Mouse (Mus musculus) CD4-positive, CD25-positive, alpha-beta regulatory T cell, adult 4 months (primary cell): ENCODE measurements around the gene Wipi2. TPM values are rescaled to one million over a fixed set of nuclear protein-coding genes. Genes with fewer than 3 reads are reported as not detected.

Experiments
- ATAC-seq: one replicate; pipeline ENCODE4 v1.8.0; 2017
- polyA plus RNA-seq, 2 experiments: library from polyadenylated mRNA; unstranded; fragments of 100-300 nt; shearing (Covaris generic); gene quantifications; one replicate each; pipeline ENCODE4 v1.2.1; 2017

Wipi2 gene
- polyA plus RNA-seq, 2 experiments from 2014 or later = 17.2 to 20.1 TPM

DNA sequence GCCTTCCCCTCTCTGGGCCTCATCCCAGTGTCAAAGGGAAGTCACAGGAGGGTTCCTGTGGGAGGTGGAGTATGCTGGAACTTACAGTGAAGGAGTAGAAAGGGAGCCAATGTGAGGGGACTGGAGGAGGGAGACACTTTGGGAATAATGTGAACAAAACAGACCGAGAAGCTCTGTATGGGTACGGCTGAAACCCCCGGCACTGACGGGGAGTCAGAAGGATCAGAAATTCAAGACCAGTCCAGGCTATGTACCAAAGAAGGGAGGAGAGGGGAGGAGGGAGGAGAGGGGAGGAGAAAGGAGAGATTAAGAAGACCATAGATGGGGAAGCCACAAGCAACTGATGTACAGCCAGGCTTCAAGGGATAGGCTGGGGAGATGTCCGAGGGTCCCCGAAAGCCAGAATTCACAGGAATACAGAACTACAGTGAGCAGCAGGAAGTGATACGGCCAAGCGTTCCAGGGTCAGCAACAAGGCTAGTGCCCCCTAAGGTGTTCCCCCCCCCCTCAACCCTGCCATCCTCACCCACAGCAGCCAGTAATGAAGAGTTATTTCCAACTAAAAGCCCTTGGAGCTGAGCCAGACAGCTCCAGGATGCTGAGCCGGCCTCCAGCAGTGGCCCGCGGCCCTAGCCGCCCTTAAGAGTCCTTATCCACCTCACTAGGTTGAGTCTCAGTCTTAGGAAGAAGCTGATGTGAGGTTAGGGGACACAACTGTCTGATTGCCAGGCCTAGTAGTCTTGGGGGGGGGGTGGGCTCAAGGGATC, 65.7 kb downstream of the Wipi2 start:
- no peak for ATAC-seq

DNA sequence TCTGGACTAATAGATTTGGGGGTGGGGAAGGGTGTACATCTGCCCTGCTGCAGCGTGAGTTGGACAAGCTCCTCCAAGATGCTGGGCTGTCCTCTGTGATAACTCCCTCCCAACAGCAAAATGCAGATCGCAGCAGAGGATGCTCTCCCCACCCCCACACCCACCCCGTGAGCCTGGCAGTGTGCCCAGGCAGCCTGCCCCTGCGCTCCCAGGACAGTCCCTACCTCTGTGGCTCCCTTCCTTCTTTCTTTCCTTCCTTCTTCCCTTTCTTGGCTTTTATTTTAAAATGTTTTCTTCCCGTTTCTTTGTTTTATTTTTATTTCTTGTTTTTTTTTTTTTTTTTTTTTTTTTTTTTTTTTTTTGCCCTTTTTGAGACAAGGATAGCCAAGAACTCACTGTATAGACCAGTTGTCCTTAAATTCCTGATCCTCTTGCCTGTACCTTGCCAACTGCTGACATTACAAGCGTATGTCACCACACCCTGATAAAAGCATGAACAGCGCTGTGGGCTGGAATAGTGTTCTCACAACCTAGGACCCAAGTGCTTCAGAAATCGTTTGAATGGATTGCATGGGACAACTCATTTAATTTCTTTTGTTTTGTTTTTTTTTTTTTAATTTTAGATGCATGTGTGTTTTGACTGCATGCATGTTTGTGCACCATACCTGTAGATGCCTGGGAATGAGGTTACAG, 66.4 kb downstream of the Wipi2 start:
- no peak for ATAC-seq

DNA sequence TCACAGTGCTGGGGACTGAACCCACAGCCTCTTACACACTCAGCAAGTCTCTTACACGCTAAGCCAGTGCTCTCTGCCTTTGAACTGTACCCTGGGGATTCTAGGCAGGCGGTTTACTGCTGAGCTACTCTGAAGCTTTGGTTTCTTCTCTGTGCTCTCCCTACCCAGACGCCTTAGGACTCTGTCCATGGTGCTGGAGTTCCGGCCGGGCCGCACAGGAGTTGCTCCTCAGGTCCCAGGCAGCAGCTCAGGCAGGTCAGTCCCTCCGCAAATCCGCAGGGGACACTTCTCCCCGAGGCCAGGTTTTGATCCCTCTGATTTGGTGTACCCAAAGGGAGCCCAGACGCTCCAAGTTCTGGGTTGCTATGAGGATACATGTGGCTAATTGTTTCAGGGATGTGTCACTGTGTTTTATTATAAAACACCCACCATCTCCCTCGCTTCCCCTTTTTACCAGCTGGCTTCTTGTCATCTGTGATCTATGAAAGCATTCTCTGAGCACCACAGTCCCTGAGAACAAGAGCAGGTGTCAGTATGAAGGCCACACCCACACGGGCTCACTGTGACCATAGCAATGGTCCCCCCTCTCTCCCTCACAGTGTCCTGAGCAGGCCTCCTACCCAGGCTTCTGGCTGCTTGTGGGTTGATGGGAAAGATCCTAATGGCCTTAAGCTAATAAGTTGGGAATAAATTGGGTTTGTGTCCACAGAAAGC, 67.3 kb downstream of the Wipi2 start:
- no peak for ATAC-seq

DNA sequence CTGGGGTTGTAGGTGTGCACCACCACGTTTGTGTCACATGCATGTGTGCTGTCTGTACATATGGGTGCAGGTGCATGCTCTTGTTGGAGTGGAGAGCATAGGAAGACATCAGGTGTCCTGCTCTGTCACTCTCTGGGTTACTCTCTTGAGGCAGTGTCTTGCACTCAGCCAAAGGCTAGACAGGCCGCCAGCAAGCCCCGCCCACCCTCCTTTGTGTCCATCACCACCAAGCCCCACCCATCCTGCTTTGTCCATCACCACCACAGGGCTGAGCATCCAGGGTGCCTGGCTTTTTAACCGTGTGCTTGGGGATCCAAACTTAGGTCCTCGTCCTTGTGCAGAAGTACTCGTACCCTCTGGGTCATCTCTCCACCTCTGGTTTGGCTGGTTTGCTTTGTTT, 68.8 kb downstream of the Wipi2 start:
- ATAC-seq = no peak

DNA sequence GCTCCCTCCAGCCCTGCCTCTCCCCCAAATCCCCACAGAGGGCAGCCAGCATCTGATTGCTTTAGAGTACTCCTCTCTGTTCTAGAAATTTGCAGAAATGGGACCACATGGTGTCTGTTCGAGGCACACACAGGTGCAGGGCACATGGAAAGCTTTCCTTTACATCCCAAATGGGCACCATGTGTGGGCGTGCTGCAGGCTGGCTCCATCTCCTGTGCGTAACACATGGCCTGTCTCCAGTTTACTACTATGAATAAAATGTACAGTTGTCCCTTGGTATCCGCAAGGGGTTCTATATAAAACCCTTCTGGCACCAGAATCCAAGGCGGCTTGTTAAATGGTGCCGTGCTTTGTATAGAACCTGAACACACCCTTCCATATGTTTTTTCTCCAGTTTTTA, 69.4 kb downstream of the Wipi2 start:
- ATAC-seq = no peak

DNA sequence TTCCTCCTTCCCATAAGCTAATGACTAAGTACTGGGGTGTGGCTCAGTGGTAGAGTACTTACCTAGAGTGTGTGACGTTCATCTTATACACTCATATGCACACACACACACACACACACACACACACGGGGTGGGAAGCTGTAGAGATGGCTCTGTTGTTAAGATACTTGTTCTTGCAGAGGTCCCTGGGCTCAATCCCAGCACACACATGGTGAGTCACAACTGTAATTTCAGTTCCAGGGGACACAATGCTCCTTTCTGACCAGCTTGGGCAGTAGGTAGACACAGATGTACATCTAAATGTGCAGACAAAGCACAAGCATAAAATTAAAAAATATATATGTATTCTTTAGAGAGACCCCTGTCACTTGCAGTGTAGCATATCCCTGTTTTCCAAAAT, 70.2 kb downstream of the Wipi2 start:
- ATAC-seq = no peak

DNA sequence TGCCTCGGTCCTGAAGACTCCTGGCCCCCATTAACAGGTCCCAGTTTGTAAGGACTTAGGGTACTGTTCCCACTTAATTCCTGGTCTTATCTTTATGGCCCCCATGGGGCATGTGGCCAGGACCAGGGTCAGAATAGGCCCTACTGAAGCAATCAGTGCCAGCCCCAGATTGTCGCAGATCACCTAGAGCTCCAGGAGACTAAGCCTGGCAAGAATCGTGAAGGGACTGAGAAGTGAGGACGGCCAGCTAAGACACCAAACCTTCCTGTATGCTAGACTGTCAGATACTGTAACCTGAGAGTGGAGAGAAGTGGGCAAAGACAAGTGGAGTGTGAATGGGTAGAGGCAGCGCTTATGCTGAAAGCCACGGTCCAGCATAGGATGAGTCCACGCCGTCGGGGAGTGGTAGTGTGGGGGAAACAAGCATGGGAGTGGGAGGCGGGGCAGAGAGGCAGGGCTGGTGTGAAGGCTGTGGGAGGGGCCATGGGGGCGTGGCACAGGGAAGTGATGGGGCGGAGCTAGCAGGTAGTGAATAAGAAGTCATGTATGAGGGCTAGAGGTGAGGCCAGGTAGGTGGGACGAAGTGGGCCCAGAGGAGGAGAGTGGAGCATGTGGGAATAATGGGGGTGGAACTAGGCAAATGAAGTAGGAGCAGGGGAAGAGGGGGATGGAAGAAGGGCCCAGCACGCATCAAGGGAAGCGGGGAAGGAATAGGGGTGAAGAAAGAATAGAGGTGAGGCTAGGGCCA, 73.5 kb downstream of the Wipi2 start:
- ATAC-seq = no peak

DNA sequence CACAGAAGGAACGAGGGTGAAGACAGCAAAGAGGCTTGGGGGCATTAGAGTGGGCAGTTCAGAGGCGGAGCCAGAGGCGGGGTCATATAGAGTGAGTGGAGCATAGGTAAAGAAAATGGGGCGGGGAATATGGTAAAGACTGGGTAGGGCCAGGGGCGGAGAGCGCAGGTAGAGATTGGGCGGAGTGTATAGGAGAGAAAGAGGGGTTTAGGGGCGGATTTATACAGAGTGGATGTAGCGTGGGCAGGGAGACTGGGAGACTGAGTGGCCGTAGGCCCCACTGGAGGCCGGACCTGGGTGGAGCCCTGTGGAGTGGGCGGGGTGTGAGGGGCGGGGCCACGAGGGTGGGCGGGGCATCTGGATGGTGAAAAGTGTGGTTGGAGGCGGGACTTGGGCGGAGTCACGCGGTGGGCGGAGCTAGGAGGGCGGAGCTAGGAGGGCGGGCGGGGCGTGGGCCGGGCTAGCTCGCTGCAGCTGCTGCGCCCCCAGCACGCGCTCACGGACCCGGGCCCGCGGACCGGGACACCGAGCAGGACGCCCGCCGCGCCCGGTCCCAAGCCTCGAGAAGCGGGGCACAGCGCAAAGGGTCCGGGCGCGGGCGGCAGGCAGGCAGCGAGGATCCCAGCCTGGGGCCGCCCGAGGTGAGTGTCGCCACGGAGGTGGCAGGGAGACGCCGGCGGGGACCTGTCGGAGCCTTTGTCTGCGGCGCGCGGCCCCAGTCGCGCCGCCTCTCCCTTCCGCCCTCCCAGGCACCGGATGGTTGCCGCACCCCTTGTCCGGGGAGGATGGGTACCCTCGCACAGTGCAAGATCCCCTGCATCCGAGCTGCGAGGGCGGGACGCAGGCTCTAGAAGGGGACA, 74.4 kb downstream of the Wipi2 start:
- peak; percentile 53 for ATAC-seq

DNA sequence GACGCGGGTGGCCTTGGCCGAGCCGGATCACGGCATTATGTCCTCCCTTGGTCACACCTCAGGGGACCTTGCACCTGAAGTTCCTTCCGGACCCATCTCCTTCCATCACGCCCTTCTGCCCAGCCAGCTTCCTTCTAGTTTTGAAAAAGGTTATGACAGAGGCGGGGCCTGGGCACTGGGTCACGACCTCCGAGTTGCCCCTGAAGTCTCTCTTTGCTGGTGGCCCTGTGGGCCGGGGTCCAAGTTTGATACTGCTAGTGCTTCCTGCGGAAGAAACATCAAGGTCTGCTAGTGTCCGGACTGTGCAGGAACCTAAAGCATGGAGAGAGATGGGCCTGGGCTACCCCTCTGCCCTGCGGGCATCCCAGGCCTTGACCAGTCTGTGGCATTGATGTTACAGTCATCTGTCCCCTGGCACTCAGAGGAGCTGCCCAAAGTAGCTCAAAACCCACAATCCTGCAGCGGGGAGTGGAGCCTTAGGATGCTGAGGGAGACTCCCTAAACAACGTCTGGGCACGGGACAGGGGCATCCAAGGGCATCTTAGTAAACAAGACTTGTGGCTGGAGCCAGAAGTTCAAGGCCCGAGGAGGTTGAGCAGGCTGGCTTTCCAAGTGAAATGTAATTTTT, 75.1 kb downstream of the Wipi2 start:
- no peak for ATAC-seq

DNA sequence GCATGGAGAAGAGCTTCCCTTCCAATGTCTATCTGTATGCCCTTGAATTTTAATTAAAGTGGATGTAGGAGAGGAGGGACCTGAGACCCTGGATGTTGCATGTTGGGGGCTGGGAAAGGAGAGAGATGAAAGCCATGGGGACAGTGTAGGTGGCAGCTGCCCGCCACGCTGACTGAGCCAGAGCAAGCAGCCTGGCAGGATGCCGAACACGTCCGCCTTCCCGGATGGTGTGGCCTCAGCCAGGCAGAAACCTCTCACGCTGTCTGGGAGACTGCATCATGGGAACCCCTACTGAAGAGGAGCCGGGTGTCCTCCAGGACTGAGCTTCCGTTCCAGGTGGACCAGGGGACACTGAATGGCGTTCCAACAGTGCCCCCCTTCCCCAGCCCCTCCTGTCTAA, 76.1 kb downstream of the Wipi2 start:
- no peak for ATAC-seq

DNA sequence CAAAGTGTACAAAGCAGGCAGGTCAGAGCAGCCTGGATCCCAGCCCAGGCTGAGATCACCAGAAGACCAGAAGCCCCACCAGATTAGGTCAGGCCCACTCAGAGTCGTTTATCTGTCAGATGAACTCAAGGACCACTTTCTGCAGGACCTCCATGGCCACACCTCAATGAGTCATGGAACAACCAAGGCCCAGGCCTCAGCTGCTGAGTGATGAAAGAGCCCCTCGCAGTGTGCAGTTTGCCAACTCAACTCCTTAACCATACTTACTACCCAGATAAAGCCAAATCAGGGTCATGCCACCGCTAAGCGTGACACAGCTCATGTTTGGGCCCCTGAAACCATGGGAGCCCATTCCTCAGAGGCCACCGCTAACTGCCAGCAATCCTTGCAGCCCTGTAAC, 80.2 kb downstream of the Wipi2 start:
- no peak for ATAC-seq

DNA sequence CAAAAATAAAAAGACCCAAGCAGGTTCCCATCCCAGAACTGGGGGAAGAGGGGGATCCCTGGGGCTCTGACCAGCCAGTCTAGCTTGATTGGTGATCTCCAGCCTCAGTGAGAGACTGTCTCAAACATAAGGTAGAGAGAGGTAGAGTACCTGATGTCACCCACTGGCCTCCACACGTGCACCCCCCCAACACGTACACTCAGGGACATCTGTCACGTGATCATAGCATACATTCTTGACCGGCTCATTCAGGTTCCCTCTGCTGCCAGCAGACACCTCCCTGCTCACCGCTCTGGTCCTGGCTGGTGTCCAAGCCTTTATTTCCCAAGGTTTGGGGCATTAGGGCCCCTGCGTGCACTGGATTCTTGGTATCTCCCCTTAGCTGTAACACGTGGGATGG, 81.9 kb downstream of the Wipi2 start:
- ATAC-seq = no peak

DNA sequence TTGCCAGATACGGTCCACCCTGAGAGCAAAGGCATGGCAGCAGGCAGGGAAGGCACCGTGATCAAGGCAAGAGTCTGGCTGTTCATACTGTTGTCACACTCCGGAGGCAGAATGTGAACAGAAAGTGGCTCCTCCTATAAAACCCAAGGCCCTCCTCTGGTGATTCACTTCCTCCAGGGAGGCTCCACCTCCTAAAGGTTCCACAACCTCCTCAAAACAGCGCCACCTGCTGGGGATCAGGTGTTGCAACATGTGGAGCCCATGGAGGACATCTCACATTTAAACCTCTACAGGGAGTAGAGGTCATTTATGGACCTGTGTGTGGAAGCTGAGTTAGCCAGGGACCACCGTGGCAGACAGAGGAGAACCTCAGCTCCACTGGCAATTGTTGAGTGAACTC, 84.9 kb downstream of the Wipi2 start:
- ATAC-seq = no peak

DNA sequence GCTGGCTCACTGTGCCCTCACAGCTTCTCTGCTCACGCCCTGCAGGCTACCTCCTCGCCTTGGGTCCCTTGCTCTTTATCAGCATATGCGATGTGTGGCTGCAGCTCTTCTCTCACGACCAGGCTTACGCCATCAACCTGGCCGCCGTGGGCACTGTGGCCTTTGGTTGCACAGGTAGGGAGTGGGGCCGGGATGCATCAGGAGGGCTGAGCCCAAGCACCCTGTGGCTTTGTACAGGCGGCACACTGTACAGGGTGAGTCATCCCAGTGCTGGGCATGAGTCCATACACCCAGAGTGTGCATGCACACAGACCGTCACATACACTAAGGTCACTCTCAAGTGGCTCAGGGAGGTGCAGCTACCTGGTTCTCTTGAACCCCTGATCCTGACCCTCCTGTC, 86.5 kb downstream of the Wipi2 start:
- ATAC-seq = no peak

DNA sequence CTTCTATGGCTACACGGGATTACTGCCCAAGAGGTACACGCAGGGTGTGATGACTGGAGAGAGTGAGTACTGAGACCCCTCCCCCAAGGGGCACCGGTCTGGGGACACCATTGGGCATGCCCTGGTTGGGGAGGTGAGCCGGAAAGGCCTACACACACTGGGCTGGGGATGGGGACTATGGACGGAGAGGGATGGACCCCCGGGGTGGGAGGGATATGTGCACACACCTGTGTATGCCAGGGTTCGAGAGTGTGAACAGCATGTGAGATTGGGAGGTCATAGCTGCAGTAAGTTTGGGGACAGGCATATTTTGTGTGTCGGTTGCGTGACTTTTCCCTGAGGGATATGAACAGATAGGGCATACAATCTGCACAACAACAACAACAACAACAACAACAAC, 87.6 kb downstream of the Wipi2 start:
- ATAC-seq = no peak

DNA sequence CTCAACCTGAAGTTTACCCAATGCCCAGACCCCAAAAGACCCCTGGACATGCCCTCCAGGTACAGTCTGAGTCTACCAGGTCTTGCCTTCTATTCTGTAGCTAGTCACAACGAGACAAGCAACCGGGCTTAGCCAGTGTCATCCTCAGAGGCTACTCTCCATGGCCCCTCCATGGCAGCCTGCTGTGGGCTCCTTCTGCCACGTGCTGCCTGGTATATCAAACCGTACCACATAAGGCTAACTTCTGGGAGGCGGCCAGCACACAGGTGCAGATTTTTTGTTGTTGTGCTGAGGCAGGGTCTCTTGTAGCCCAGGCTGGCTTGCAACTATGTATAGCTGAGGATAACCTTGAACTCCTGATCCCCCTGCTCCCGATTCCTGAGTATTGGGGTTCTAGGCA, 88.6 kb downstream of the Wipi2 start:
- ATAC-seq = no peak

DNA sequence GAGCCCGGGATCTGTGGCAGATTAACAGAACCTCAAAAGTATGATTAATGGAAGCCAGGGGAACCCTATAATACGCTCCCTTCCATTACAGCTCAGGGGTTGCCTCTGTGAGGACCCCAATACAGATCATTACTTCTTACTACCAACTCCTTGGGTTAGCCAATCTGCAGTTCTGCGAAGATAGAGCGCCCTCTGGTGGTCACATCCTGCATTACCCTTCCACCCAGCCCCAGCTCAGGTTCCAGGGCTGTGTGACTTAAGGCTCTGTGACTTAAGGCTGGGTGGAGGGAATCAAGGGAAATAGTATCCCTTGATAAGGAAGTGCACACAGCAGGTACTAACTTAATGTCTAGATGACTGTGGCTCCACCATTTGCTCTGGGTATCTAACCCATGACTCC, 90.5 kb downstream of the Wipi2 start:
- ATAC-seq = no peak

DNA sequence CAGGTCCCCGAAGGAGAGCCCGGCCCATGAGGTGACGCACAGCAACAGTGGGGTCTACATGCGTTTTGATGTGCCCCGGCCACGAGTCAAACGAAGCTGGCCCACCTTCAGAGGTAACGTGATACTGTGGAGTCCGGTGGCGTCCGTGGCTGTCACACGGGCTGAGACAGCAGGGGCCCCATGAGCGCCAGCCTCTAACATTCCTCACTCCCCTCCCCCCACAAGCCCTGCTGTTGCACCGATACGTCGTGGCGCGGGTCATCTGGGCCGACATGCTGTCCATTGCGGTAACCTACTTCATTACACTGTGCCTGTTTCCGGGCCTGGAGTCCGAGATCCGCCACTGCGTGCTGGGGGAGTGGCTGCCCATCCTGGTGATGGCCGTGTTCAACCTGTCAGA, 91.0 kb downstream of the Wipi2 start:
- no peak for ATAC-seq

DNA sequence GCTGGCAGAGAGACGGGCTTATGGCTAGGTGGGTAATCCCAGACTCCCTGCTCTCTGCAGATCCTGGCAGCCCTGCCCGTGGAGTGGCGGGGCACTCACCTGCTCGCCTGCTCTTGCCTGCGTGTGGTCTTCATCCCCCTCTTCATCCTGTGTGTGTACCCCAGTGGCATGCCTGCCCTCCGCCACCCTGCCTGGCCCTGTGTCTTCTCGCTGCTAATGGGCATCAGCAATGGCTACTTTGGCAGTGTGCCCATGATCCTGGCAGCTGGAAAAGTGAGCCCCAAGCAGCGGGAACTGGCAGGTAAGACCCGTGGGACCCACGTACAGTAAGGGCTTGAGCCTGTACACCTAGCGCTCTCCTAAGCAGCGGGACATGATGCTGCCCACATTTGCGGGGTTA, 92.4 kb downstream of the Wipi2 start:
- no peak for ATAC-seq
